Mouse (Mus musculus): ENCODE data around the gene Scfd2. TPM values are rescaled to one million over a fixed set of nuclear protein-coding genes. Genes with fewer than 3 reads are reported as not detected.

The Scfd2 gene
- polyA plus RNA-seq, 1 experiment from 2014 or later = 14.9 TPM

- Histone ChIP-seq H3K27me3 (ENCODE audit: control insufficient read depth, insufficient read depth, low read length) (no peaks in the 10 kb centered on the region), H3K4me2 (ENCODE audit: low read depth, low read length) (peak overlapping the region; percentile 96), H3K4me3 (ENCODE audit: low read depth, low read length) (peak overlapping the region; percentile 80), H3K9ac (replicated peaks; ENCODE audit: low read length) (peak overlapping the region; percentile 57), H3K4me1 (ENCODE audit: control insufficient read depth, insufficient read depth, low read length) (no peaks in the 10 kb centered on the region; the same call in 1 of the 2 replicates), H3K36me3 (replicated peaks; ENCODE audit: control insufficient read depth, insufficient read depth, low read depth, low read length) (no peaks in the 10 kb centered on the region), H3K9me3 (replicated peaks; ENCODE audit: control insufficient read depth, low read length) (no peaks in the 10 kb centered on the region), H3K27ac (replicated peaks; ENCODE audit: low read depth, low read length) (no peak overlapping the region)
- ATAC-seq (replicated peaks; ENCODE audit: insufficient number of reproducible peaks, low FRiP score, low TSS enrichment, low read depth) = no peak
- DNase-seq (ENCODE audit: low spot score) = no peak
- 22% methylated on average over 16 of the region's 16 CpGs for WGBS
Measured at GRCm38 (mm10) chr5:74530785-74531184, 774 bp downstream of the Scfd2 start.

- no peak overlapping the region for H3K9ac ChIP-seq (replicated peaks; ENCODE audit: low read length)
- no peak overlapping the region for H3K4me2 ChIP-seq (ENCODE audit: low read depth, low read length)
- no peaks in the 10 kb centered on the region for H3K9me3 ChIP-seq (replicated peaks; ENCODE audit: control insufficient read depth, low read length)
- H3K4me1 ChIP-seq (ENCODE audit: control insufficient read depth, insufficient read depth, low read length) = no peaks in the 10 kb centered on the region; the same call in 1 of the 2 replicates
- DNase-seq (ENCODE audit: low spot score) (no peak), ATAC-seq (replicated peaks; ENCODE audit: insufficient number of reproducible peaks, low FRiP score, low TSS enrichment, low read depth) (no peak)
- WGBS = 76% methylated on average over 5 of the region's 5 CpGs
- H3K27ac ChIP-seq (replicated peaks; ENCODE audit: low read depth, low read length) = no peak overlapping the region
- H3K4me3 ChIP-seq (ENCODE audit: low read depth, low read length) = no peak overlapping the region
- H3K27me3 ChIP-seq (ENCODE audit: control insufficient read depth, insufficient read depth, low read length) = no peaks in the 10 kb centered on the region
- no peaks in the 10 kb centered on the region for H3K36me3 ChIP-seq (replicated peaks; ENCODE audit: control insufficient read depth, insufficient read depth, low read depth, low read length)
Measured at GRCm38 (mm10) chr5:74527025-74527424, 4.5 kb downstream of the Scfd2 start.

GRCm38 (mm10) chr5:74511686-74512085 is 19.9 kb downstream of the Scfd2 start:
- no peaks in the 10 kb centered on the region for H3K27me3 ChIP-seq (ENCODE audit: control insufficient read depth, insufficient read depth, low read length)
- DNase-seq (ENCODE audit: low spot score) = no peak
- no peaks in the 10 kb centered on the region for H3K36me3 ChIP-seq (replicated peaks; ENCODE audit: control insufficient read depth, insufficient read depth, low read depth, low read length)
- no peak overlapping the region for H3K9ac ChIP-seq (replicated peaks; ENCODE audit: low read length)
- H3K9me3 ChIP-seq (replicated peaks; ENCODE audit: control insufficient read depth, low read length) = no peaks in the 10 kb centered on the region
- H3K4me1 ChIP-seq (ENCODE audit: control insufficient read depth, insufficient read depth, low read length) = no peaks in the 10 kb centered on the region
- no peak overlapping the region for H3K27ac ChIP-seq (replicated peaks; ENCODE audit: low read depth, low read length)
- H3K4me3 ChIP-seq (ENCODE audit: low read depth, low read length) = no peak overlapping the region
- no peak overlapping the region for H3K4me2 ChIP-seq (ENCODE audit: low read depth, low read length)
- no peak for ATAC-seq (replicated peaks; ENCODE audit: insufficient number of reproducible peaks, low FRiP score, low TSS enrichment, low read depth)

- no peaks in the 10 kb centered on the region for H3K4me1 ChIP-seq (ENCODE audit: control insufficient read depth, insufficient read depth, low read length)
- WGBS = 83% methylated on average over 3 of the region's 3 CpGs
Measured at GRCm38 (mm10) chr5:74492705-74493104, 38.9 kb downstream of the Scfd2 start.

GRCm38 (mm10) chr5:74484646-74485045 is 46.9 kb downstream of the Scfd2 start:
- Histone ChIP-seq H3K4me1 (ENCODE audit: control insufficient read depth, insufficient read depth, low read length) (no peaks in the 10 kb centered on the region), H3K4me2 (ENCODE audit: low read depth, low read length) (no peak overlapping the region), H3K4me3 (ENCODE audit: low read depth, low read length) (no peak overlapping the region), H3K36me3 (replicated peaks; ENCODE audit: control insufficient read depth, insufficient read depth, low read depth, low read length) (no peaks in the 10 kb centered on the region), H3K9me3 (replicated peaks; ENCODE audit: control insufficient read depth, low read length) (no peaks in the 10 kb centered on the region), H3K27ac (replicated peaks; ENCODE audit: low read depth, low read length) (no peak overlapping the region), H3K9ac (replicated peaks; ENCODE audit: low read length) (no peak overlapping the region), H3K27me3 (ENCODE audit: control insufficient read depth, insufficient read depth, low read length) (no peaks in the 10 kb centered on the region)
- no peak for ATAC-seq (replicated peaks; ENCODE audit: insufficient number of reproducible peaks, low FRiP score, low TSS enrichment, low read depth)
- DNase-seq (ENCODE audit: low spot score) = no peak
- WGBS = 92% methylated on average over 4 of the region's 4 CpGs

More at GRCm38 (mm10) chr5:74492705-74493104, 38.9 kb downstream of the Scfd2 start:
- H3K9ac ChIP-seq (replicated peaks; ENCODE audit: low read length) = no peak overlapping the region
- H3K9me3 ChIP-seq (replicated peaks; ENCODE audit: control insufficient read depth, low read length) = no peaks in the 10 kb centered on the region
- ATAC-seq (replicated peaks; ENCODE audit: insufficient number of reproducible peaks, low FRiP score, low TSS enrichment, low read depth) (no peak), DNase-seq (ENCODE audit: low spot score) (no peak)
- no peaks in the 10 kb centered on the region for H3K27me3 ChIP-seq (ENCODE audit: control insufficient read depth, insufficient read depth, low read length)
- no peak overlapping the region for H3K4me2 ChIP-seq (ENCODE audit: low read depth, low read length)
- no peak overlapping the region for H3K4me3 ChIP-seq (ENCODE audit: low read depth, low read length)
- H3K27ac ChIP-seq (replicated peaks; ENCODE audit: low read depth, low read length) = no peak overlapping the region
- H3K36me3 ChIP-seq (replicated peaks; ENCODE audit: control insufficient read depth, insufficient read depth, low read depth, low read length) = no peaks in the 10 kb centered on the region

- 44% methylated on average over 6 of the region's 6 CpGs for WGBS
- no peak for ATAC-seq (replicated peaks; ENCODE audit: insufficient number of reproducible peaks, low FRiP score, low TSS enrichment, low read depth)
Measured at GRCm38 (mm10) chr5:74482633-74483032, 48.9 kb downstream of the Scfd2 start.

GRCm38 (mm10) chr5:74482034-74482433 is 49.5 kb downstream of the Scfd2 start:
- ATAC-seq (replicated peaks; ENCODE audit: insufficient number of reproducible peaks, low FRiP score, low TSS enrichment, low read depth) (no peak), DNase-seq (ENCODE audit: low spot score) (peak; percentile 34)
- H3K4me3 ChIP-seq (ENCODE audit: low read depth, low read length) = no peak overlapping the region
- H3K36me3 ChIP-seq (replicated peaks; ENCODE audit: control insufficient read depth, insufficient read depth, low read depth, low read length) = no peaks in the 10 kb centered on the region
- WGBS = 46% methylated on average over 3 of the region's 3 CpGs
- no peak overlapping the region for H3K9ac ChIP-seq (replicated peaks; ENCODE audit: low read length)
- no peaks in the 10 kb centered on the region for H3K9me3 ChIP-seq (replicated peaks; ENCODE audit: control insufficient read depth, low read length)
- no peaks in the 10 kb centered on the region for H3K4me1 ChIP-seq (ENCODE audit: control insufficient read depth, insufficient read depth, low read length)
- H3K4me2 ChIP-seq (ENCODE audit: low read depth, low read length) = no peak overlapping the region
- H3K27ac ChIP-seq (replicated peaks; ENCODE audit: low read depth, low read length) = no peak overlapping the region
- H3K27me3 ChIP-seq (ENCODE audit: control insufficient read depth, insufficient read depth, low read length) = no peaks in the 10 kb centered on the region

More at GRCm38 (mm10) chr5:74482633-74483032, 48.9 kb downstream of the Scfd2 start:
- Histone ChIP-seq H3K9ac (replicated peaks; ENCODE audit: low read length) (no peak overlapping the region), H3K36me3 (replicated peaks; ENCODE audit: control insufficient read depth, insufficient read depth, low read depth, low read length) (no peaks in the 10 kb centered on the region), H3K27ac (replicated peaks; ENCODE audit: low read depth, low read length) (no peak overlapping the region), H3K4me2 (ENCODE audit: low read depth, low read length) (no peak overlapping the region), H3K4me3 (ENCODE audit: low read depth, low read length) (no peak overlapping the region), H3K27me3 (ENCODE audit: control insufficient read depth, insufficient read depth, low read length) (no peaks in the 10 kb centered on the region), H3K9me3 (replicated peaks; ENCODE audit: control insufficient read depth, low read length) (no peaks in the 10 kb centered on the region), H3K4me1 (ENCODE audit: control insufficient read depth, insufficient read depth, low read length) (no peaks in the 10 kb centered on the region)
- no peak for DNase-seq (ENCODE audit: low spot score)

- no peak for DNase-seq (ENCODE audit: low spot score)
- no peaks in the 10 kb centered on the region for H3K27me3 ChIP-seq (ENCODE audit: control insufficient read depth, insufficient read depth, low read length)
- no peaks in the 10 kb centered on the region for H3K36me3 ChIP-seq (replicated peaks; ENCODE audit: control insufficient read depth, insufficient read depth, low read depth, low read length)
- H3K27ac ChIP-seq (replicated peaks; ENCODE audit: low read depth, low read length) = no peak overlapping the region
- WGBS = 87% methylated on average over 4 of the region's 4 CpGs
- no peaks in the 10 kb centered on the region for H3K9me3 ChIP-seq (replicated peaks; ENCODE audit: control insufficient read depth, low read length)
- no peak overlapping the region for H3K4me2 ChIP-seq (ENCODE audit: low read depth, low read length)
- no peaks in the 10 kb centered on the region for H3K4me1 ChIP-seq (ENCODE audit: control insufficient read depth, insufficient read depth, low read length)
- H3K4me3 ChIP-seq (ENCODE audit: low read depth, low read length) = no peak overlapping the region
- ATAC-seq (replicated peaks; ENCODE audit: insufficient number of reproducible peaks, low FRiP score, low TSS enrichment, low read depth) = no peak
- no peak overlapping the region for H3K9ac ChIP-seq (replicated peaks; ENCODE audit: low read length)
Measured at GRCm38 (mm10) chr5:74480409-74480808, 51.1 kb downstream of the Scfd2 start.
